ENCODE assay signal across 9 mouse cellular contexts in genomic region chr7:16128899-16129298, GRCm38 (mm10). TPM values are rescaled to one million over a fixed set of nuclear protein-coding genes. Genes with fewer than 3 reads are reported as not detected.
DNase-seq lines count a peak whose midpoint lies in the region; ATAC-seq and TF ChIP-seq lines count a peak whose summit lies in the region.
"Had no signal": no experiment of that assay in that cellular context is flagged by ENCODE, and none has a peak within 500 bp of the region (broad histone marks: within the 10 kb centered on the region; RNA-seq: fewer than 3 reads in every experiment).

No protein-coding gene starts in this region.

- H3K36me3 ChIP-seq in heart, embryonic 12.5 days = peaks cover 27% of the 10 kb centered on the region
- no peaks in the 10 kb centered on the region; the same call in 1 of the 2 replicates for H3K36me3 ChIP-seq in testis, adult 2 months (ENCODE audit: control insufficient read depth, insufficient read depth, low read length)
- peaks cover 28% of the 10 kb centered on the region for H3K36me3 ChIP-seq in limb, embryonic 13.5 days

- no peak overlapping the region for H3K9ac ChIP-seq in heart, embryonic 12.5 days
- H3K9ac ChIP-seq in limb, embryonic 13.5 days = no peak overlapping the region

- peak overlapping the region; percentile 59 for H3K4me3 ChIP-seq in heart, embryonic 12.5 days
- H3K4me3 ChIP-seq in testis, adult 2 months (ENCODE audit: control insufficient read depth, low read depth, low read length) = peak overlapping the region; percentile 89
- H3K4me3 ChIP-seq in limb, embryonic 13.5 days = no peak overlapping the region

- peak overlapping the region; percentile 87 for H3K27ac ChIP-seq in heart, embryonic 12.5 days (ENCODE audit: poor library complexity, severe bottlenecking)
- H3K27ac ChIP-seq in testis, adult 2 months (ENCODE audit: control insufficient read depth, insufficient read depth, low read depth, low read length) = no peak overlapping the region
- no peak overlapping the region for H3K27ac ChIP-seq in limb, embryonic 13.5 days

- H3K27me3 ChIP-seq in heart, embryonic 12.5 days (replicated peaks) = peaks cover 25% of the 10 kb centered on the region
- no peaks in the 10 kb centered on the region for H3K27me3 ChIP-seq in testis, adult 2 months (ENCODE audit: control insufficient read depth, insufficient read depth, low read length)
- peaks cover 20% of the 10 kb centered on the region for H3K27me3 ChIP-seq in limb, embryonic 13.5 days

- TF ChIP-seq CTCF in testis, adult 2 months (IDR thresholded peaks at IDR 0.05; ENCODE audit: control insufficient read depth, insufficient read depth, insufficient replicate concordance, low read depth, low read length) = no peak

- H3K4me1 ChIP-seq in heart, embryonic 12.5 days (replicated peaks) = peaks cover 36% of the 10 kb centered on the region
- peaks cover 24% of the 10 kb centered on the region for H3K4me1 ChIP-seq in testis, adult 2 months (ENCODE audit: control insufficient read depth, insufficient read depth, low read length)
- H3K4me1 ChIP-seq in limb, embryonic 13.5 days = peaks cover 30% of the 10 kb centered on the region

- ATAC-seq in heart, embryonic 12.5 days (ENCODE audit: insufficient number of reproducible peaks, low FRiP score) = no peak
- ATAC-seq in limb, embryonic 13.5 days (ENCODE audit: low FRiP score, low read depth) = no peak
- ATAC-seq: CD4-positive, CD25-positive, alpha-beta regulatory T cell, adult 4 months had no signal

- intact Hi-C loops in heart, postnatal 10 days (cut with DNase I) = no loop called here

- no peak for DNase-seq in heart, postnatal 10 days
- no peak for DNase-seq in testis, postnatal 10 days (ENCODE audit: low spot score)
- no peak for DNase-seq in ovary, postnatal 36 days (ENCODE audit: low spot score)
- DNase-seq in adrenal gland, postnatal 10 days = no peak
- DNase-seq in adrenal gland, adult 8-10 months = no peak

- peak overlapping the region; percentile 86 for H3K4me2 ChIP-seq in heart, embryonic 12.5 days
- peak overlapping the region; percentile 82; the same call in 1 of the 2 replicates for H3K4me2 ChIP-seq in limb, embryonic 13.5 days (replicated peaks)

- 56% methylated on average over 5 of the region's 5 CpGs for WGBS in heart, embryonic 12.5 days
- WGBS in limb, embryonic 13.5 days = 58% methylated on average over 5 of the region's 5 CpGs

- H3K9me3 ChIP-seq in heart, embryonic 12.5 days (replicated peaks) = no peaks in the 10 kb centered on the region
- H3K9me3 ChIP-seq in limb, embryonic 13.5 days = no peaks in the 10 kb centered on the region

- no peak for TF ChIP-seq POLR2A in testis, adult 2 months (IDR thresholded peaks at IDR 0.05; ENCODE audit: control insufficient read depth, low read depth, low read length)

RNA-seq across cellular contexts. Expression of gene Slc8a2, which starts 0.7 kb away (rescaled TPM):
- 0.28 and 0.30 TPM in 2 replicates for polyA plus RNA-seq in heart, embryonic 12.5 days (2016; fragmentation: Nextera tagmentation; extraction: Ambion mirVana)
- 1 to 10 TPM; 1.3 to 1.4 TPM for total RNA-seq in heart, postnatal 10 days (2021)
- polyA plus RNA-seq in testis, adult 2 months (2012; rRNA removed) = 34.7 and 35.7 TPM in 2 replicates
- polyA plus RNA-seq in limb, embryonic 13.5 days (2015; fragmentation: Nextera tagmentation; extraction: Ambion mirVana) = 0.14 and 0.28 TPM in 2 replicates
- total RNA-seq in adrenal gland, postnatal 10 days (2021) = 1 to 10 TPM; 3.0 to 3.8 TPM
- 1 to 10 TPM; 2.8 to 5.5 (median 4.1) TPM for total RNA-seq in adrenal gland, adult 8-10 months (2022)
- polyA plus RNA-seq: CD4-positive, CD25-positive, alpha-beta regulatory T cell, adult 4 months had no signal

RNA-seq across cellular contexts. Expression of gene Kptn, which starts 9.2 kb away (rescaled TPM):
- 29.4 and 31.0 TPM in 2 replicates for polyA plus RNA-seq in heart, embryonic 12.5 days (2016; fragmentation: Nextera tagmentation; extraction: Ambion mirVana)
- total RNA-seq in heart, postnatal 10 days (2021) = 10 to 100 TPM; 24.1 to 27.7 TPM
- 13.6 and 14.4 TPM in 2 replicates for polyA plus RNA-seq in testis, adult 2 months (2012; rRNA removed)
- polyA plus RNA-seq in limb, embryonic 13.5 days (2015; fragmentation: Nextera tagmentation; extraction: Ambion mirVana) = 38.7 and 40.5 TPM in 2 replicates
- total RNA-seq in adrenal gland, postnatal 10 days (2021) = 10 to 100 TPM; 24.9 to 25.4 TPM
- 10 to 100 TPM; 19.6 to 35.1 (median 30.2) TPM for total RNA-seq in adrenal gland, adult 8-10 months (2022)

RNA-seq across cellular contexts. Expression of gene Napa, which starts 30.6 kb away (rescaled TPM):
- polyA plus RNA-seq in heart, embryonic 12.5 days (2016; fragmentation: Nextera tagmentation; extraction: Ambion mirVana) = 144 and 159 TPM in 2 replicates
- total RNA-seq in heart, postnatal 10 days (2021) = 100 to 1,000 TPM in 1 of 2 experiments, 10 to 100 TPM in 1; 93.2 to 100 TPM
- polyA plus RNA-seq in testis, adult 2 months (2012; rRNA removed) = 134 and 145 TPM in 2 replicates
- 232 and 245 TPM in 2 replicates for polyA plus RNA-seq in limb, embryonic 13.5 days (2015; fragmentation: Nextera tagmentation; extraction: Ambion mirVana)
- 100 to 1,000 TPM; 106 to 109 TPM for total RNA-seq in adrenal gland, postnatal 10 days (2021)
- total RNA-seq in adrenal gland, adult 8-10 months (2022) = 100 to 1,000 TPM; 175 to 194 (median 175) TPM

RNA-seq across cellular contexts. Expression of gene Meis3, which starts 46.0 kb away (rescaled TPM):
- polyA plus RNA-seq in heart, embryonic 12.5 days (2016; fragmentation: Nextera tagmentation; extraction: Ambion mirVana) = 18.2 and 21.5 TPM in 2 replicates
- 1 to 10 TPM; 6.1 to 6.5 TPM for total RNA-seq in heart, postnatal 10 days (2021)
- polyA plus RNA-seq in testis, adult 2 months (2012; rRNA removed) = 2.5 and 2.6 TPM in 2 replicates
- 14.2 and 15.6 TPM in 2 replicates for polyA plus RNA-seq in limb, embryonic 13.5 days (2015; fragmentation: Nextera tagmentation; extraction: Ambion mirVana)
- 10 to 100 TPM in 1 of 2 experiments, 1 to 10 TPM in 1; 9.6 to 12.2 TPM for total RNA-seq in adrenal gland, postnatal 10 days (2021)
- 10 to 100 TPM; 11.5 to 27.5 (median 19.7) TPM for total RNA-seq in adrenal gland, adult 8-10 months (2022)
